Mouse (Mus musculus) lung, postnatal 0 days (tissue): ENCODE measurements around the gene Scnn1a. TPM values are rescaled to one million over a fixed set of nuclear protein-coding genes. Genes with fewer than 3 reads are reported as not detected.

Experiments
- ATAC-seq: fragments of 200-750 bp; cut with Nextera tagmentation; 2 replicates; pipeline ENCODE4 v1.8.0; 2017; ENCODE audit warnings: moderate library complexity
- DNase-seq: peaks from one replicate; pipeline ENCODE4 v3.0.0-alpha.2; 2016; ENCODE audit warnings: low spot score
- H3K27ac ChIP-seq: fragments of 300-500 bp; sonication (generic); 2 replicates; pipeline ENCODE4 v1.5.1; 2014; ENCODE audit warnings: antibody characterized with exemption, mild to moderate bottlenecking, low read length, mixed read lengths
- H3K27me3 ChIP-seq: fragments of 300-500 bp; sonication (generic); replicated peaks from 2 replicates; pipeline ENCODE4 v1.6.1; 2014; ENCODE audit warnings: low read length, mixed read lengths; ENCODE audit not compliant: insufficient read depth
- H3K36me3 ChIP-seq: fragments of 300-500 bp; sonication (generic); 2 replicates; pipeline ENCODE4 v1.6.1; 2014; ENCODE audit warnings: low read length, mixed read lengths; ENCODE audit not compliant: insufficient read depth
- H3K4me1 ChIP-seq: fragments of 300-500 bp; sonication (generic); 2 replicates; pipeline ENCODE4 v1.6.1; 2014; ENCODE audit warnings: antibody characterized with exemption, low read depth, low read length, mixed read lengths; ENCODE audit not compliant: insufficient read depth
- H3K4me2 ChIP-seq: fragments of 300-500 bp; sonication (generic); replicated peaks from 2 replicates; pipeline ENCODE4 v1.6.1; 2014; ENCODE audit warnings: low read depth, mild to moderate bottlenecking, low read length, moderate library complexity, mixed read lengths
- H3K4me3 ChIP-seq: fragments of 300-500 bp; sonication (generic); 2 replicates; pipeline ENCODE4 v1.5.1; 2014; ENCODE audit warnings: low read depth, low read length
- H3K9ac ChIP-seq: fragments of 300-500 bp; sonication (generic); replicated peaks from 2 replicates; pipeline ENCODE4 v1.6.1; 2014; ENCODE audit warnings: low read depth, mild to moderate bottlenecking
- H3K9me3 ChIP-seq: fragments of 300-500 bp; sonication (generic); 2 replicates; pipeline ENCODE4 v1.6.1; 2016; ENCODE audit warnings: low read length, mixed read lengths
- CTCF ChIP-seq: IDR thresholded peaks from 2 replicates; pipeline ENCODE4 v1.5.1; 2016; ENCODE audit warnings: antibody characterized with exemption, mild to moderate bottlenecking
- EP300 ChIP-seq: IDR thresholded peaks from 2 replicates; pipeline ENCODE4 v1.6.1; 2016; ENCODE audit warnings: antibody characterized with exemption, mild to moderate bottlenecking, control low read depth
- WGBS: fragments of 180-500 bp; shearing (Covaris S2); extraction: QIAGEN DNeasy Blood & Tissue Kit; methylation state at CpG from one replicate; pipeline ENCODE4 v1.1.7; 2014; 5-methylcytosine and 5-hydroxymethylcytosine counted together
- polyA plus RNA-seq: library from polyadenylated mRNA; unstranded; fragments of >200 nt; fragmentation: Nextera tagmentation; extraction: Ambion mirVana; gene quantifications from 2 replicates; pipeline ENCODE4 v1.2.1, GENCODE M21; 2015

Gene Scnn1a
- polyA plus RNA-seq, 1 experiment from 2014 or later, result 123 TPM

GRCm38 (mm10) chr6:125360846-125361245, 40.4 kb downstream of the Scnn1a start:
- DNase-seq, result no peak
- WGBS, result 79% methylated on average over 9 of the region's 9 CpGs
- Histone ChIP-seq H3K4me3 (no peak overlapping the region), H3K27me3 (no peaks in the 10 kb centered on the region), H3K9me3 (no peaks in the 10 kb centered on the region), H3K4me2 (no peak overlapping the region), H3K36me3 (peaks cover 35% of the 10 kb centered on the region; the same call in 1 of the 2 replicates), H3K9ac (no peak overlapping the region), H3K27ac (no peak overlapping the region), H3K4me1 (peaks cover 6% of the 10 kb centered on the region; the same call in 1 of the 2 replicates)
- ATAC-seq, result no peak
- TF ChIP-seq CTCF (no peak), EP300 (no peak)

DNA sequence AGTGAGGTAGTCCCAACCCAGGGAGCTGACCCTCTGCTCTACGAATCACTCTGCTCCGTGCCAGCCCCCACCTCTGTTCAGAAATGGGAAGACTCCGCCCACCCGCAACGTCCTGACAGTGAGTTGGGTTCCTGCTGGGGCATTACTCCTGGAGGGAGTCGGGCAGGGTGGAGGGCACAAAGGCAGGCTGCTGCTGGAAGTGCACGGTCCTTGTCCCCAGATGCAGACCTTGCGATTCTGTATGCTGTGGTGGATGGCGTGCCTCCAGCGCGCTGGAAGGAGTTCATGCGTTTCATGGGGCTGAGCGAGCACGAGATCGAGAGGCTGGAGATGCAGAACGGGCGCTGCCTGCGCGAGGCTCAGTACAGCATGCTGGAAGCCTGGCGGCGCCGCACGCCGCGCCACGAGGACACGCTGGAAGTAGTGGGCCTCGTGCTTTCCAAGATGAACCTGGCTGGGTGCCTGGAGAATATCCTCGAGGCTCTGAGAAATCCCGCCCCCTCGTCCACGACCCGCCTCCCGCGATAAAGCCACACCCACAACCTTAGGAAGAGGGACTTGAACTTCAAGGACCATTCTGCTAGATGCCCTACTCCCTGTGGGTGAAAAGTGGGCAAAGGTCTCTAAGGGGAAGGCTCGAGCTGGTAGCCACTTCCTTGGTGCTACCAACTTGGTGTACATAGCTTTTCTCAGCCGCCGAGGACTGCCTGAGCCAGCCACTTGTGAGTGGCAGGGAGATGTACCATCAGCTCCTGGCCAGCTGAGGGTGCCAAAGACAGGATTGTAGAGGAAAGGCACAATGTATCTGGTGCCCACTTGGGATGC, 41.2 kb downstream of the Scnn1a start:
- 42% methylated on average over 38 of the region's 38 CpGs for WGBS
- Histone ChIP-seq H3K4me3 (no peak overlapping the region), H3K27me3 (no peaks in the 10 kb centered on the region), H3K9me3 (no peaks in the 10 kb centered on the region), H3K27ac (no peak overlapping the region), H3K9ac (no peak overlapping the region; the same call in 1 of the 2 replicates), H3K36me3 (peaks cover 35% of the 10 kb centered on the region; the same call in 1 of the 2 replicates), H3K4me1 (no peaks in the 10 kb centered on the region), H3K4me2 (no peak overlapping the region)
- DNase-seq (peak; percentile 77), ATAC-seq (peak; percentile 63)
- TF ChIP-seq EP300, result no peak
- TF ChIP-seq CTCF, result peak; percentile 69

DNA sequence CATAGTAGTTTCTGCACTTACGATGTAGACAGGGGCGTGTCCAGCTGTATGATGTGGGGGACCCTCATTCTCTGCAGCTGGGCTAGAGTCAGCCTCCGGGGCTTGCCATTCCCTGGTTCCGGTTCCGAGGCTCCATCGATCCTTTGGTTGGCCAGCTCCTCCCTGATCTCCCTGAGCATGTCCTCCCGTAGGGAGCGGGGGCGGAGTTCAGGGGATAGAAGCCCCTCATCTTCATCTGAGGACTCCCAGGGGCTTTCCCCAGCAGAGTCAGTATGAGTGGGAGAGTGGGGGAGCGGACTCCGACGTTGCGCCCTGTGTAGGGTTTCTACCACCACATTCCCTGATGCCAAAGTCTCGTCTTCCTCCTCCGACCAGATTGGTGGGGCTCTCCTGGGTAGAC, 42.6 kb downstream of the Scnn1a start:
- Histone ChIP-seq H3K9ac (no peak overlapping the region), H3K9me3 (no peaks in the 10 kb centered on the region), H3K36me3 (peaks cover 24% of the 10 kb centered on the region; the same call in 1 of the 2 replicates), H3K27me3 (no peaks in the 10 kb centered on the region), H3K4me3 (no peak overlapping the region), H3K27ac (no peak overlapping the region), H3K4me2 (no peak overlapping the region), H3K4me1 (no peaks in the 10 kb centered on the region; the same call in 1 of the 2 replicates)
- WGBS, result 45% methylated on average over 15 of the region's 15 CpGs
- ATAC-seq (no peak), DNase-seq (no peak)
- TF ChIP-seq EP300, result no peak
- TF ChIP-seq CTCF, result no peak

- H3K9ac ChIP-seq, result no peak overlapping the region
- H3K9me3 ChIP-seq, result no peaks in the 10 kb centered on the region
- H3K4me1 ChIP-seq, result no peaks in the 10 kb centered on the region; the same call in 1 of the 2 replicates
- H3K4me2 ChIP-seq, result no peak overlapping the region
- DNase-seq (no peak), ATAC-seq (no peak)
- H3K4me3 ChIP-seq, result no peak overlapping the region
- TF ChIP-seq EP300 (no peak), CTCF (peak; percentile 45)
- peaks cover 18% of the 10 kb centered on the region; the same call in 1 of the 2 replicates for H3K36me3 ChIP-seq
- H3K27me3 ChIP-seq, result no peaks in the 10 kb centered on the region
- 37% methylated on average over 23 of the region's 23 CpGs for WGBS
- no peak overlapping the region for H3K27ac ChIP-seq
Measured at GRCm38 (mm10) chr6:125363451-125364242, 43.2 kb downstream of the Scnn1a start.

- H3K9me3 ChIP-seq, result no peaks in the 10 kb centered on the region
- H3K36me3 ChIP-seq, result peaks cover 11% of the 10 kb centered on the region; the same call in 1 of the 2 replicates
- ATAC-seq (peak; percentile 27; the same call in 1 of the 2 replicates), DNase-seq (peak; percentile 60)
- H3K27ac ChIP-seq, result no peak overlapping the region
- H3K4me1 ChIP-seq, result no peaks in the 10 kb centered on the region; the same call in 1 of the 2 replicates
- no peak for TF ChIP-seq EP300
- TF ChIP-seq CTCF, result peak; percentile 71
- H3K4me2 ChIP-seq, result no peak overlapping the region
- H3K9ac ChIP-seq, result no peak overlapping the region
- 12% methylated on average over 7 of the region's 8 CpGs for WGBS
- H3K27me3 ChIP-seq, result no peaks in the 10 kb centered on the region
- H3K4me3 ChIP-seq, result no peak overlapping the region
Measured at GRCm38 (mm10) chr6:125364448-125364847, 44.0 kb downstream of the Scnn1a start.

DNA sequence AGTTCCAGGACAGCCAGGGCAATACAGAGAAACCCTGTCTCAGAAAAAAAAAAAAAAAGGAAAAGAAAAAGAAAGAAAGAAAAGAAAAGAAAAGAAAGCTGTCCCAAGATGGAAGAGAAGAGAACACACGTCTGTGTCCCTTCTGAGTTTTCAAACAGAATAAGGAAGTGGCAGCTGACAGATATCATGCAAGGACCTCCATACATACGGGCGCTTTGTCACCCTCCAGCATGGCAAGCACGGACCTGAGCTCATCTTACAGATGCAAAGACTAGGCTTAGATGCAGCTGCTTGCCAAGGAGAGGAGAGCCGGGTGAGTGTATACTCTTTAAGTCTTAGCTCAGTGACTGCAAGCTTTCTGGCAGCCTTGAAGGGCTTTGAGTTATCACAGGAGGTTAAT, 45.1 kb downstream of the Scnn1a start:
- Histone ChIP-seq H3K9me3 (no peaks in the 10 kb centered on the region), H3K4me3 (no peak overlapping the region), H3K9ac (no peak overlapping the region), H3K36me3 (peaks cover 7% of the 10 kb centered on the region; the same call in 1 of the 2 replicates), H3K27me3 (no peaks in the 10 kb centered on the region), H3K4me2 (no peak overlapping the region), H3K27ac (no peak overlapping the region), H3K4me1 (no peaks in the 10 kb centered on the region; the same call in 1 of the 2 replicates)
- TF ChIP-seq CTCF (no peak), EP300 (no peak)
- WGBS, result 72% methylated on average over 5 of the region's 5 CpGs
- DNase-seq, result no peak
- ATAC-seq, result no peak
